Mouse (Mus musculus): Measurements from ENCODE around the gene Ptpn3.

GRCm38 (mm10) chr4:57165654-57166053 lies 136.0 kb downstream of the Ptpn3 start:
- TF ChIP-seq CTCF (IDR thresholded peaks at IDR 0.05; ENCODE audit: extremely low read depth, insufficient read depth, low read length): no peak
- TF ChIP-seq POLR2A (IDR thresholded peaks at IDR 0.05; ENCODE audit: extremely low read depth, insufficient read depth, low read length): no peak
